Mouse (Mus musculus): ENCODE data around the gene Il20. TPM values are rescaled to one million over a fixed set of nuclear protein-coding genes. Genes with fewer than 3 reads are reported as not detected.

Gene Il20
- polyA plus RNA-seq, 1 experiment from 2014 or later = not detected

DNA sequence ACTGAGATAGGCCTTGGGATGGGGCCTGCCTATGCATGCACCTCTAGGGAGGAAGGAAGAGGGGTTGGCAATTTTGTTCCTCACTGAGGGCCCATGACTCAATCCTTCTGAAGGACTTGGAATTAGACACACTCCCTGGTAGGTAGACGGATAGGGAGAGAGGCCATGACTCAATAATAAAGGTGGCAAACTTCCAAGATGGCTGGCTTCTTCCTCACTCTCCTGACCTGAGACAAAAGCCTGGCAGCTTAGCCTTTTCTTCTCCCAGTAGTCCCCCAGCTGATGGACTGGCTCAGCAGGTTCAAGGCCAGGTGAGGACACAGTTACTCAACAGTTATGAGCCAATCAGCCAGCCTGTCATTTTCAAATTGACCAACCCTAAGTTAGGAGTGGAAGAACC, 18.8 kb downstream of the Il20 start:
- ATAC-seq (ENCODE audit: low FRiP score) = no peak
- Histone ChIP-seq H3K4me2 (no peak overlapping the region), H3K36me3 (no peaks in the 10 kb centered on the region), H3K4me1 (replicated peaks) (0 out of 2 replicates have a peak, but pooled peaks cover 3% of the 10 kb centered on the region), H3K9me3 (no peaks in the 10 kb centered on the region), H3K4me3 (no peak overlapping the region), H3K27ac (no peak overlapping the region), H3K9ac (no peak overlapping the region), H3K27me3 (no peaks in the 10 kb centered on the region)
- 78% methylated on average over 1 of the region's 1 CpGs for WGBS

DNA sequence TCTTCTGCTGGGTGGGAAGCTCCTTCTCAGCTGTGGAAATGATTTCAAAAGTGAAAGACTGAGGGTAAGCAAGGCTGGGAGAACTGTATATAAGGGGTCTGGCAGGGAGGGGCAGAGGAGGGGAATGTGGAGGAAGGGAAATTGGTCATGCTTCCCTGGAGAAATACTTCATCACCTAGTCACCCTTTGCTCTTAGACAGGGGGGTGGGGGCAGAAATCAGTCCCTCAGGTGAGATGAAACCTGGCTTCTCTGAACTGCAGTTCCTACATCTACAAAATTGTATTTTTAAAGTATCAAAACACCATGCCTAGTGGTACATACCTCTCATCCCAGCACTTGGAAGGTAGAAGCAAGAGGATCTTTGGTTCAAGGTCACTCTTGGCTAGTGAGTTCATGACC, 23.9 kb downstream of the Il20 start, which contains the start of gene Il24:
Gene Il24, minus strand, starts transcription at position 101 of the 400 bp plus-strand sequence.
- H3K27me3 ChIP-seq = no peaks in the 10 kb centered on the region
- H3K9me3 ChIP-seq = no peaks in the 10 kb centered on the region
- H3K4me2 ChIP-seq = no peak within 1 kb of the TSS
- H3K27ac ChIP-seq = no peak within 1 kb of the TSS
- no peaks in the 10 kb centered on the region for H3K36me3 ChIP-seq
- H3K9ac ChIP-seq = no peak within 1 kb of the TSS
- H3K4me3 ChIP-seq = no peak within 1 kb of the TSS
- H3K4me1 ChIP-seq (replicated peaks) = 0 out of 2 replicates have a peak, but pooled peaks cover 3% of the 10 kb centered on the region
- no peak for ATAC-seq (ENCODE audit: low FRiP score)

DNA sequence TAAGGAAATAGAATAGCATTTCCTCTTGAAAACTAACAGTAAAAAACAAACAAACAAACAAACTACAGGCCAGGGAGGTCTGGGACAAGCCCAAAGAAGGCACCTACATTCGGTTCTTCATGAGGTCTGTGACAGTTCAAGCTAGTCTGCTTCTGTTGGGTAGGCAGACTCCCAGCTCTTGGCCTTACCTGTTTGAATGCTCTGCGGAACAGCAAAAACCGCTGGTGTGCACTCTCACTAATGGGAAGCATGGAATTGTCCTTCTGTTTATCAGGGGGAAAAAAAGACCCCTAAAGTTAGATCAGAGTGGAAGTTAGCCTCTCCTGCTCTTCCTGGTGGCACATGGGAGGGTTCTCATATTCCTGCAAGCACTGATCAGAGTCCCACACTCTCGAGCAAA, 28.1 kb downstream of the Il20 start:
- 93% methylated on average over 4 of the region's 4 CpGs for WGBS
- Histone ChIP-seq H3K4me2 (no peak overlapping the region), H3K27me3 (peaks cover 18% of the 10 kb centered on the region), H3K27ac (no peak overlapping the region), H3K36me3 (no peaks in the 10 kb centered on the region), H3K4me3 (no peak overlapping the region), H3K9ac (no peak overlapping the region), H3K4me1 (replicated peaks) (peaks cover 3% of the 10 kb centered on the region), H3K9me3 (no peaks in the 10 kb centered on the region)
- ATAC-seq (ENCODE audit: low FRiP score) = no peak

GRCm38 (mm10) chr1:130879927-130880326, 31.3 kb downstream of the Il20 start:
- Histone ChIP-seq H3K4me2 (no peak overlapping the region), H3K9me3 (no peaks in the 10 kb centered on the region), H3K4me3 (no peak overlapping the region), H3K27ac (no peak overlapping the region), H3K9ac (no peak overlapping the region), H3K27me3 (peaks cover 29% of the 10 kb centered on the region), H3K4me1 (replicated peaks) (peaks cover 8% of the 10 kb centered on the region), H3K36me3 (no peaks in the 10 kb centered on the region)
- no peak for ATAC-seq (ENCODE audit: low FRiP score)
- WGBS = 93% methylated on average over 7 of the region's 7 CpGs

DNA sequence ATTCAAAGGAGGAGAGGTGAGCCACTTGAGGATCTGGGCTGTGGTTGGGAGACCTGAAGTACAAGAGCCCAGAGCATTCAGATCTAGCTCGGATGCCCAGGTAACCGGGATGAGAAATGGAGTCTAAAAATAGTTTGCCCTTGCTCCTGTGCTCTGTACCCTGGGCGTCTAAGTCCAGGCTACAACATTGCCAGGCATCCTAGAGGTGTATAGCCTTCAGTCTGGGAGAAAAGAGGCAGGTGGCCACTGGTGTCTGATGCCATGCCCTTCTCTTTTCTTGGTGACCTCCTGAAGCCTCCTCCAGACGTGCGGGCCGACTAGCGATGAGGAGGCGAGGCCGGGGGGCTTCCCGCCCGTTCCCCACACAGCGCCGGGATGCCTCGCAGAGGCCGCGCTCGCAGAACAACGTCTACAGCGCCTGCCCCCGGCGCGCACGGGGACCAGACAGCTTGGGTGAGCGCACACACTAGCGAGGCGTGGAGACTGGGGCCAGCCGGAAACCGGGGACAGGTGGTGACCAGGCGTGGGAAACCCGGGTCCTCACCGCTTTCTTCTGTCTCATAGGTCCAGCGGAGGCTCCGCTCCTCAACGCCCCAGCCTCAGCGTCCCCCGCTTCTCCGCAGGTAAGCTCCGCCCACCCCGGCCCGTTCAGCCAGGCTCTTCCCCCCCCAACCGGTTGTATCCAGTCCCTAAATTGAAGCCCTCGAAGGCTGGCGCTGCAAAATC, 33.2 kb downstream of the Il20 start:
- H3K4me3 ChIP-seq = peak overlapping the region; percentile 53
- peak; percentile 85 for ATAC-seq (ENCODE audit: low FRiP score)
- H3K9ac ChIP-seq = peak overlapping the region; percentile 72
- peaks cover 29% of the 10 kb centered on the region for H3K27me3 ChIP-seq
- H3K4me1 ChIP-seq (replicated peaks) = peaks cover 8% of the 10 kb centered on the region
- H3K27ac ChIP-seq = no peak overlapping the region
- 4% methylated on average over 43 of the region's 43 CpGs for WGBS
- H3K9me3 ChIP-seq = no peaks in the 10 kb centered on the region
- peak overlapping the region; percentile 86 for H3K4me2 ChIP-seq
- no peaks in the 10 kb centered on the region for H3K36me3 ChIP-seq

DNA sequence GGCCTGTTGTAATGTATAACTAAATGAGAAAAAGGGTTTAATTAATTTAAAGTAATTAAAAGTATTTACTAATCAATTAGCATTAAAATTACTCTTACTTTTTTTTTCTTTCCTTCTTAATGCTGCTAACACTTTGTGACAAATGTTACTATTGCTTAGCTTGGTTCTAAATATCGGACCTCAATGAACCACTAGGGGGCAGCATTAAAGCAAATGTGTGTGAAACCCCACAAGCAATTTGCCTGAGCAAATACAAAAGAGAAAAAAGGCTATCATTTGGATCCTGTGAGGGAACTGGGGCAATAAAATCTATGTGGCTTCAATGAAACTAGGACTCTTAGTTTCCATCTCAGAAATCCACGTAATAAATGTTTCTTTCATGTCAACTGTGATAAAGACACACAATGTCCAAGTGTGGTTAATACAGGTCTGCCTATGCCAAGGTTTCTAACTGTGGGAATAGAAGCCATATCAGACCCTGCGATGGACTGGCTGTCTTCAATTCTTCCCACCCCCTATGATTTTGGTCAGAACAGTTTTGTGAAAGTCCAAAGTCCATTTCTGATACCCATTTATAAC, 34.2 kb downstream of the Il20 start:
- H3K4me2 ChIP-seq = no peak overlapping the region
- no peak overlapping the region for H3K4me3 ChIP-seq
- 20% methylated on average over 3 of the region's 3 CpGs for WGBS
- no peak overlapping the region for H3K9ac ChIP-seq
- ATAC-seq (ENCODE audit: low FRiP score) = no peak
- H3K36me3 ChIP-seq = no peaks in the 10 kb centered on the region
- H3K4me1 ChIP-seq (replicated peaks) = peaks cover 8% of the 10 kb centered on the region
- peaks cover 29% of the 10 kb centered on the region for H3K27me3 ChIP-seq
- H3K27ac ChIP-seq = no peak overlapping the region
- no peaks in the 10 kb centered on the region for H3K9me3 ChIP-seq

DNA sequence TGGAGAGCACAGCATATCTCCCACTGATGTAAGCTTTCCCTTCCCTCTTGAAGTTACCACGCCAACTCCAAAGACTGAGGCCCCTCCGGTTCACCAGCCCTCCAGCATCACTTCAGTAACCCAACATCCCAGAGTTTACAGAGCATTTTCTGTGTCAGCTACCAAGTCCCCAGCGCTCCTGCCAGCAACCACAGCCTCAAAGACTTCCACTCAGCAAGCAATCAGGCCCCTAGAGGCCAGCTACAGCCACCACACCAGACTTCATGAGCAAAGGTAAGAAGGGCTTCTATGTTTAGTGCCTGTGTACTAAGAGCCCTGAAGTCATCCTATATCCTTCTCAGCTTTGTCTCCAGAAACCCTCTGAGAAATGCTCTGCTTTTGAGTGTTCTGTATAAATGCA, 35.3 kb downstream of the Il20 start:
- peaks cover 29% of the 10 kb centered on the region for H3K27me3 ChIP-seq
- WGBS = 60% methylated on average over 3 of the region's 3 CpGs
- no peaks in the 10 kb centered on the region for H3K36me3 ChIP-seq
- peaks cover 8% of the 10 kb centered on the region for H3K4me1 ChIP-seq (replicated peaks)
- ATAC-seq (ENCODE audit: low FRiP score) = no peak
- H3K9me3 ChIP-seq = no peaks in the 10 kb centered on the region
- H3K4me3 ChIP-seq = no peak overlapping the region
- H3K4me2 ChIP-seq = no peak overlapping the region
- no peak overlapping the region for H3K9ac ChIP-seq
- no peak overlapping the region for H3K27ac ChIP-seq

DNA sequence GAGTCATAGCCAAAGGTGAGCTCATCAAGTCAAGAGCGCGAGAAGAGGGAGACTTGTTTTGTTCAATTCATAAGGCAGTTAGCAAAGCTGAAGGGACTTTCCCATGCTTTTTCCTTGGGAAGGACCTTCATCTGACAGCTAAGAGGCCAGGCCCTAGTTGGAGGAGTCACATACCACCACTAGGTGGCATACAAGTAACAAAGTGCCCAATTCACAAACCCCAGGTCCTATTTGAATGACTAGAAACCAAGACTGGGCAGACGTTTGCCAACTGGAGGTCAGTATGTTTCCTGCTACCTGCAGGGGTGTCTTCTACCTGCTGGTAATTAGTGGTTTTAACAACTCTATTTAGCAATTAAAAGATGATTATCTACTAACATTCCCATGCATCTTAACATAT, 36.1 kb downstream of the Il20 start:
- Histone ChIP-seq H3K4me1 (replicated peaks) (peaks cover 8% of the 10 kb centered on the region), H3K9me3 (no peaks in the 10 kb centered on the region), H3K4me3 (no peak overlapping the region), H3K4me2 (no peak overlapping the region), H3K27ac (no peak overlapping the region), H3K27me3 (peaks cover 28% of the 10 kb centered on the region), H3K36me3 (no peaks in the 10 kb centered on the region), H3K9ac (no peak overlapping the region)
- 36% methylated on average over 3 of the region's 3 CpGs for WGBS
- no peak for ATAC-seq (ENCODE audit: low FRiP score)

DNA sequence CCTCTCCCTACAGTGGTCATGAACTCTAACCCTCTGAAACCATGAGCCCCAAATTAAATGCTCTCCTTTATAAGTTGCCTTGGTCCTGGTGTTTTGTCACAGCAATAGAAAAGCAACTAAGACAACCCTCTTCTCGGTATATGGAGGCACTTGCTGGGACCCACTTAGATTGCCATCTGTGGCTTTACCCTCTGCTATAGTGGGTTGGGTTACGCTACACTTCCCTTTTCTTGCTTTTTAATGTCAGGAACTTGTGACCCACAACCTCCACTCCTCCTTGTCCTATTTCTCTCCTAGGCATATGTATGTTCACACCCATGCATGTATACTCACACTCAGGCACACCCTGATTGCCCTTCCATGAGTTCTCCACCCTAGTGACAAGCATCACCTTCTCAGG, 38.3 kb downstream of the Il20 start:
- H3K9me3 ChIP-seq = no peaks in the 10 kb centered on the region
- WGBS = 89% methylated on average over 2 of the region's 2 CpGs
- no peak overlapping the region for H3K4me3 ChIP-seq

DNA sequence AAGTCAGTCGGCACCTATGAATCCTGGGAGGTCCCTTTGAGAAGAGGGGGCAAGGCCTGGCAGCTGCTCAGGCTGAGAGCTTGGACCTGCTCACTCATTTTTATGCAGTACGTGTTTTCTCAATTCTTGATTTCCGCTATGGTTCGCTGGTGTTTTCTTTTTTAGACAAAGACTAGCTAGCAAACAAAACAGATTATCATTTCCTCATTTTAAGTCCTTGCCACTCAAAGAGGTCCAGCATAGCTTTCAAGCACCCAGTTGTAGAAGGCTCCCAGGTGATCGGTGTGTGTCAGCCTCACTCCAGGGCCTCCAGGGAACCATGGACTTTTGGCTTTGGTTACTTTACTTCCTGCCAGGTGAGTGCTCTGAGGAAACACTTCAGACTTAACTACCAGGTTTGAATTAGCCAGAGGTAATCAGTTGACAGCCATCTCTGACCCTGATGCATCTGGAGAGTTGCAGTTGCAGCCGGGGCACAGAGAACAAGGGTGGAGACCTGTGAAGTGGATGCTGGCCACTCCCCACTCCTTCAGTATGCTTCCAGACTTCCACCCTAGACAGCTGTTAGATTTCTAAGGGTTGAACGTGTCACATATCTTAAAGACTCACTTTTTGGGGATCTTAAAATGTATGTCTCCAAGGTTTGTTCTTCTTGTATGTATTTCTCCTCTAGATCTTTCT, 45.6 kb downstream of the Il20 start, which contains the start of gene Fcmr:
Gene Fcmr, plus strand, starts transcription at position 129 of the 681 bp plus-strand sequence.
- Histone ChIP-seq H3K4me3 (no peak within 1 kb of the TSS), H3K9ac (no peak within 1 kb of the TSS), H3K27me3 (no peaks in the 10 kb centered on the region), H3K9me3 (no peaks in the 10 kb centered on the region), H3K27ac (no peak within 1 kb of the TSS), H3K4me2 (no peak within 1 kb of the TSS), H3K36me3 (no peaks in the 10 kb centered on the region), H3K4me1 (replicated peaks) (no peaks in the 10 kb centered on the region)
- no peak for ATAC-seq (ENCODE audit: low FRiP score)
- 82% methylated on average over 7 of the region's 7 CpGs for WGBS

More for the DNA sequence above, 38.3 kb downstream of the Il20 start:
- no peak for ATAC-seq (ENCODE audit: low FRiP score)
- H3K4me2 ChIP-seq = no peak overlapping the region
- peaks cover 2% of the 10 kb centered on the region for H3K4me1 ChIP-seq (replicated peaks)
- H3K9ac ChIP-seq = no peak overlapping the region
- no peak overlapping the region for H3K27ac ChIP-seq
- H3K36me3 ChIP-seq = no peaks in the 10 kb centered on the region
- peaks cover 9% of the 10 kb centered on the region for H3K27me3 ChIP-seq

DNA sequence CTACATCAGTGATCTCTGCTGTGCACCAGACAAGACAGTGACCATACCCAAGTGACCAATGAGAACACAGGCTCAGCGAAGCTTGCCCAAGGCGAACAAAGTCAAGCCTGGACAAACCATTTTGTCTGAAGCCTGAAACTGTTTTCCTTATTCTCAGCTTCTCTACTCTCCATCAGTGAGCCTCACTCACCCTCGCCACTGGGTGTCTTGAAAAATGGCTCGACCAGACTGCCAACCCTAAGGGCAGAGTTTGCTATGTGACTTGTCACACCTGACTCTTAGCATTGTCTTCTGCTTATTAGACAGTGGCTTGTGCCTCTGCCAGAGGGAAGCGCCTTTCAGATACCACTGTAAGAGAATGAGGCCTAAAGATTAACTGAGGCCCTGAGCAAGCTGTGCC, 46.5 kb downstream of the Il20 start:
- WGBS = 93% methylated on average over 5 of the region's 5 CpGs
- no peaks in the 10 kb centered on the region for H3K9me3 ChIP-seq
- H3K4me2 ChIP-seq = no peak overlapping the region
- H3K9ac ChIP-seq = no peak overlapping the region
- no peak overlapping the region for H3K4me3 ChIP-seq
- no peaks in the 10 kb centered on the region for H3K36me3 ChIP-seq
- H3K27ac ChIP-seq = no peak overlapping the region
- no peaks in the 10 kb centered on the region for H3K27me3 ChIP-seq
- no peak for ATAC-seq (ENCODE audit: low FRiP score)
- no peaks in the 10 kb centered on the region for H3K4me1 ChIP-seq (replicated peaks)

- Histone ChIP-seq H3K9ac (no peak overlapping the region), H3K36me3 (no peaks in the 10 kb centered on the region), H3K4me3 (no peak overlapping the region), H3K27ac (no peak overlapping the region), H3K27me3 (no peaks in the 10 kb centered on the region), H3K9me3 (no peaks in the 10 kb centered on the region), H3K4me2 (no peak overlapping the region), H3K4me1 (replicated peaks) (no peaks in the 10 kb centered on the region)
- ATAC-seq (ENCODE audit: low FRiP score) = no peak
- WGBS = 89% methylated on average over 4 of the region's 4 CpGs
Observed at GRCm38 (mm10) chr1:130864238-130864637, 47.0 kb downstream of the Il20 start.
